Mouse (Mus musculus): ENCODE results near the gene Cpa4. TPM values are rescaled to one million over a fixed set of nuclear protein-coding genes. Genes with fewer than 3 reads are reported as not detected.

Cpa4 gene
- polyA plus RNA-seq, 1 experiment from 2014 or later: 0.12 TPM

DNA sequence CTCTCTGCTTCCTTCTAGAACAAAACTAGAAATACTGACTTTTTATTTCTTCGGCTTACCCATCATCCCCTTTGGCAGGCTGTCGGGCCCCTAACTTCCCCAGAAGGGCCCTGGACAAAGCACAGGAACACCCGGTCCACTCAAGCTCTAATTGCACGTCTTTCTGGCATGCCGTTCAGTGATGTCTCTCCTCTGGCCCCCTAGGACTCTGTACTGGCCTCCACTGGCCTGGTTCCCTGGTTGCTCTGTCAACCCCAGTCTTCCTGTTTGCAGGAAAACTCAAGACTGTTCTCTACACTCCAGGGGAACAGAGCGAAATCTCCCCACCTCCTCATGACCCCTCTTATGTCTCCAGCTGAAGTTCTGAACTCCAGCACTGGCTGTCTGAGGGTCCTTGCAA lies 50.6 kb downstream of the Cpa4 start:
- 53% methylated on average over 6 of the region's 6 CpGs for WGBS
- Histone ChIP-seq H3K4me3 (ENCODE audit: low read length) (no peak overlapping the region), H3K4me2 (replicated peaks; ENCODE audit: low read depth, low read length) (no peak overlapping the region), H3K27me3 (ENCODE audit: insufficient read depth, low read length) (no peaks in the 10 kb centered on the region), H3K36me3 (ENCODE audit: insufficient read depth, low read length) (no peaks in the 10 kb centered on the region), H3K9ac (replicated peaks; ENCODE audit: low read length) (0 out of 2 replicates have a peak overlapping the region, but pooled peaks have one; percentile 2), H3K27ac (ENCODE audit: low read length) (peak overlapping the region; percentile 67), H3K9me3 (ENCODE audit: low read length) (no peaks in the 10 kb centered on the region), H3K4me1 (ENCODE audit: insufficient read depth, low read length) (peaks cover 37% of the 10 kb centered on the region)
- no peak for ATAC-seq (ENCODE audit: low FRiP score, low TSS enrichment)

- WGBS: 77% methylated on average over 5 of the region's 5 CpGs
- Histone ChIP-seq H3K9ac (replicated peaks; ENCODE audit: low read length) (no peak overlapping the region), H3K4me3 (ENCODE audit: low read length) (no peak overlapping the region), H3K4me1 (ENCODE audit: insufficient read depth, low read length) (peaks cover 37% of the 10 kb centered on the region), H3K9me3 (ENCODE audit: low read length) (no peaks in the 10 kb centered on the region), H3K4me2 (replicated peaks; ENCODE audit: low read depth, low read length) (no peak overlapping the region), H3K27me3 (ENCODE audit: insufficient read depth, low read length) (no peaks in the 10 kb centered on the region), H3K27ac (ENCODE audit: low read length) (no peak overlapping the region), H3K36me3 (ENCODE audit: insufficient read depth, low read length) (no peaks in the 10 kb centered on the region)
- ATAC-seq (ENCODE audit: low FRiP score, low TSS enrichment): no peak
These were observed 51.4 kb downstream of the Cpa4 start for GRCm38 (mm10) chr6:30619606-30620005.

- no peak overlapping the region for H3K27ac ChIP-seq (ENCODE audit: low read length)
- H3K27me3 ChIP-seq (ENCODE audit: insufficient read depth, low read length): no peaks in the 10 kb centered on the region
- WGBS: 74% methylated on average over 4 of the region's 4 CpGs
- no peak overlapping the region for H3K4me3 ChIP-seq (ENCODE audit: low read length)
- no peak overlapping the region for H3K4me2 ChIP-seq (replicated peaks; ENCODE audit: low read depth, low read length)
- H3K9me3 ChIP-seq (ENCODE audit: low read length): no peaks in the 10 kb centered on the region
- no peak overlapping the region for H3K9ac ChIP-seq (replicated peaks; ENCODE audit: low read length)
- H3K4me1 ChIP-seq (ENCODE audit: insufficient read depth, low read length): peaks cover 35% of the 10 kb centered on the region
- no peaks in the 10 kb centered on the region for H3K36me3 ChIP-seq (ENCODE audit: insufficient read depth, low read length)
- ATAC-seq (ENCODE audit: low FRiP score, low TSS enrichment): no peak
These were observed 52.4 kb downstream of the Cpa4 start for GRCm38 (mm10) chr6:30620591-30620990.

- Histone ChIP-seq H3K4me3 (ENCODE audit: low read length) (no peak overlapping the region), H3K9me3 (ENCODE audit: low read length) (no peaks in the 10 kb centered on the region), H3K36me3 (ENCODE audit: insufficient read depth, low read length) (no peaks in the 10 kb centered on the region), H3K4me1 (ENCODE audit: insufficient read depth, low read length) (peaks cover 31% of the 10 kb centered on the region), H3K9ac (replicated peaks; ENCODE audit: low read length) (no peak overlapping the region), H3K4me2 (replicated peaks; ENCODE audit: low read depth, low read length) (no peak overlapping the region), H3K27me3 (ENCODE audit: insufficient read depth, low read length) (no peaks in the 10 kb centered on the region), H3K27ac (ENCODE audit: low read length) (no peak overlapping the region)
- no peak for ATAC-seq (ENCODE audit: low FRiP score, low TSS enrichment)
- 90% methylated on average over 6 of the region's 6 CpGs for WGBS
These were observed 52.8 kb downstream of the Cpa4 start for GRCm38 (mm10) chr6:30620994-30621393.

DNA sequence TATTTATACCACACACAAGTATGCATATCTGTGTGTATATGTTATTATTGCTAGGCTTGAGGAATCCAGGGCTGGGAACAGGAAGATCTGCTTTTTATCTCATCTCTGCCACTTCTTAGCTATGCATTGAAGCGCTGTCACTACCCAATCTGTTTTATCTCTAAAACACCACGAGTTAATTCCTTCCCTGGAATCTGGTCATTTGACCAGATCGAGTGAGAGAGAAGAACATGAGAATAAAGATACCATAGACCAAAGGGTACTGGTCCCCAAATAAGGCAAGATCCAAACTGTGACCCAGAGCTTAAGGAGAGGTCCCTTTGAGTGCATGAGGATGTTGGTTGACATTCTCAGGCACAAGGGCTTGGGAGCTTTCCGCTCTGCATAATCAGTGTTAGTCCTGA lies 53.8 kb downstream of the Cpa4 start:
- Histone ChIP-seq H3K9me3 (ENCODE audit: low read length) (no peaks in the 10 kb centered on the region), H3K9ac (replicated peaks; ENCODE audit: low read length) (no peak overlapping the region), H3K27me3 (ENCODE audit: insufficient read depth, low read length) (no peaks in the 10 kb centered on the region), H3K4me2 (replicated peaks; ENCODE audit: low read depth, low read length) (no peak overlapping the region), H3K27ac (ENCODE audit: low read length) (no peak overlapping the region), H3K4me1 (ENCODE audit: insufficient read depth, low read length) (peaks cover 21% of the 10 kb centered on the region), H3K4me3 (ENCODE audit: low read length) (no peak overlapping the region), H3K36me3 (ENCODE audit: insufficient read depth, low read length) (no peaks in the 10 kb centered on the region)
- ATAC-seq (ENCODE audit: low FRiP score, low TSS enrichment): no peak
- WGBS: 67% methylated on average over 4 of the region's 4 CpGs

GRCm38 (mm10) chr6:30624763-30625162 lies 56.6 kb downstream of the Cpa4 start:
- no peaks in the 10 kb centered on the region for H3K27me3 ChIP-seq (ENCODE audit: insufficient read depth, low read length)
- no peak overlapping the region for H3K4me2 ChIP-seq (replicated peaks; ENCODE audit: low read depth, low read length)
- H3K4me1 ChIP-seq (ENCODE audit: insufficient read depth, low read length): no peaks in the 10 kb centered on the region
- no peak overlapping the region for H3K27ac ChIP-seq (ENCODE audit: low read length)
- H3K4me3 ChIP-seq (ENCODE audit: low read length): no peak overlapping the region
- no peak for ATAC-seq (ENCODE audit: low FRiP score, low TSS enrichment)
- H3K9ac ChIP-seq (replicated peaks; ENCODE audit: low read length): no peak overlapping the region
- no peaks in the 10 kb centered on the region for H3K9me3 ChIP-seq (ENCODE audit: low read length)
- H3K36me3 ChIP-seq (ENCODE audit: insufficient read depth, low read length): no peaks in the 10 kb centered on the region
- WGBS: 93% methylated on average over 9 of the region's 9 CpGs

DNA sequence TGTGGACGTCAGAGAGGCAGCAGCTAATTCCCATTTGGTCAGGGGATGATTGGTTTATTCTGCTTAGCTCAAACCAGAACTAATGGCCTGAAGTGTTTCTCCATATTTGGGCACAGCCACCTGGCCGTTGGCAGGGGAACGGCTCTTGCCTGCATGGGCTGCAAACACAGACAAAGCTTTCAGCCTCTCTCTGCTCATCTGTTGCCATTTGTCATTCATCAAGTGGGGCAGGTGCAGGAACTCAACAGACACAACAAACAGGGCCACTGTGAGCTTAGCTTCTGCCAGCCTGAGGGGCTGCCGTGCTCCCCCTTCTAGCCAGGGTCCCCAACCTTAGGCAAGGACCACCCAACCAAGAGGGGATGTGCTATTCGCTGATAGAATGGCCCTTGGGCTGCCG lies 60.0 kb downstream of the Cpa4 start:
- WGBS: 17% methylated on average over 6 of the region's 6 CpGs
- Histone ChIP-seq H3K27me3 (ENCODE audit: insufficient read depth, low read length) (no peaks in the 10 kb centered on the region), H3K4me2 (replicated peaks; ENCODE audit: low read depth, low read length) (no peak overlapping the region), H3K36me3 (ENCODE audit: insufficient read depth, low read length) (no peaks in the 10 kb centered on the region), H3K4me1 (ENCODE audit: insufficient read depth, low read length) (no peaks in the 10 kb centered on the region), H3K4me3 (ENCODE audit: low read length) (no peak overlapping the region), H3K9me3 (ENCODE audit: low read length) (no peaks in the 10 kb centered on the region), H3K9ac (replicated peaks; ENCODE audit: low read length) (no peak overlapping the region), H3K27ac (ENCODE audit: low read length) (no peak overlapping the region)
- ATAC-seq (ENCODE audit: low FRiP score, low TSS enrichment): no peak

- no peaks in the 10 kb centered on the region for H3K4me1 ChIP-seq (ENCODE audit: insufficient read depth, low read length)
- no peaks in the 10 kb centered on the region for H3K27me3 ChIP-seq (ENCODE audit: insufficient read depth, low read length)
- ATAC-seq (ENCODE audit: low FRiP score, low TSS enrichment): no peak
- no peak overlapping the region for H3K9ac ChIP-seq (replicated peaks; ENCODE audit: low read length)
- no peak overlapping the region for H3K4me3 ChIP-seq (ENCODE audit: low read length)
- H3K36me3 ChIP-seq (ENCODE audit: insufficient read depth, low read length): no peaks in the 10 kb centered on the region
- H3K4me2 ChIP-seq (replicated peaks; ENCODE audit: low read depth, low read length): no peak overlapping the region
- WGBS: 81% methylated on average over 1 of the region's 1 CpGs
- no peaks in the 10 kb centered on the region for H3K9me3 ChIP-seq (ENCODE audit: low read length)
- no peak overlapping the region for H3K27ac ChIP-seq (ENCODE audit: low read length)
These were observed 61.8 kb downstream of the Cpa4 start for GRCm38 (mm10) chr6:30629989-30630388.

GRCm38 (mm10) chr6:30635361-30635862 lies 67.2 kb downstream of the Cpa4 start:
- H3K9me3 ChIP-seq (ENCODE audit: low read length): no peaks in the 10 kb centered on the region
- H3K27ac ChIP-seq (ENCODE audit: low read length): peak overlapping the region; percentile 93
- no peaks in the 10 kb centered on the region for H3K27me3 ChIP-seq (ENCODE audit: insufficient read depth, low read length)
- H3K36me3 ChIP-seq (ENCODE audit: insufficient read depth, low read length): no peaks in the 10 kb centered on the region
- 18% methylated on average over 8 of the region's 8 CpGs for WGBS
- no peak overlapping the region for H3K4me3 ChIP-seq (ENCODE audit: low read length)
- no peak overlapping the region for H3K4me2 ChIP-seq (replicated peaks; ENCODE audit: low read depth, low read length)
- H3K9ac ChIP-seq (replicated peaks; ENCODE audit: low read length): no peak overlapping the region; the same call in 1 of the 2 replicates
- peaks cover 22% of the 10 kb centered on the region for H3K4me1 ChIP-seq (ENCODE audit: insufficient read depth, low read length)
- ATAC-seq (ENCODE audit: low FRiP score, low TSS enrichment): no peak

- Histone ChIP-seq H3K27ac (ENCODE audit: low read length) (peak overlapping the region; percentile 93), H3K9me3 (ENCODE audit: low read length) (no peaks in the 10 kb centered on the region), H3K9ac (replicated peaks; ENCODE audit: low read length) (peak overlapping the region; percentile 1; the same call in 1 of the 2 replicates), H3K27me3 (ENCODE audit: insufficient read depth, low read length) (no peaks in the 10 kb centered on the region), H3K4me3 (ENCODE audit: low read length) (no peak overlapping the region), H3K36me3 (ENCODE audit: insufficient read depth, low read length) (no peaks in the 10 kb centered on the region), H3K4me1 (ENCODE audit: insufficient read depth, low read length) (peaks cover 22% of the 10 kb centered on the region), H3K4me2 (replicated peaks; ENCODE audit: low read depth, low read length) (no peak overlapping the region)
- WGBS: 34% methylated on average over 4 of the region's 4 CpGs
- ATAC-seq (ENCODE audit: low FRiP score, low TSS enrichment): peak; percentile 89
These were observed 68.1 kb downstream of the Cpa4 start for GRCm38 (mm10) chr6:30636186-30636842.

Measured in kidney, embryonic 16.5 days (tissue).